Mouse (Mus musculus) testis, adult 2 months (tissue): Measurements from ENCODE around the gene Plekhh3.

Source experiments
- CTCF ChIP-seq: fragments of 200-500 bp; IDR thresholded peaks from 2 replicates; pipeline ENCODE4 v1.5.1; 2012; ENCODE audit warnings: low read depth, mild to moderate bottlenecking, inconsistent platforms, low read length, moderate library complexity; ENCODE audit not compliant: control insufficient read depth, insufficient read depth, insufficient replicate concordance
- POLR2A ChIP-seq: fragments of 200-500 bp; IDR thresholded peaks from 2 replicates; pipeline ENCODE4 v1.6.1; 2012; ENCODE audit warnings: low read depth, mild to moderate bottlenecking, inconsistent platforms, low read length, moderate library complexity; ENCODE audit not compliant: control insufficient read depth

DNA sequence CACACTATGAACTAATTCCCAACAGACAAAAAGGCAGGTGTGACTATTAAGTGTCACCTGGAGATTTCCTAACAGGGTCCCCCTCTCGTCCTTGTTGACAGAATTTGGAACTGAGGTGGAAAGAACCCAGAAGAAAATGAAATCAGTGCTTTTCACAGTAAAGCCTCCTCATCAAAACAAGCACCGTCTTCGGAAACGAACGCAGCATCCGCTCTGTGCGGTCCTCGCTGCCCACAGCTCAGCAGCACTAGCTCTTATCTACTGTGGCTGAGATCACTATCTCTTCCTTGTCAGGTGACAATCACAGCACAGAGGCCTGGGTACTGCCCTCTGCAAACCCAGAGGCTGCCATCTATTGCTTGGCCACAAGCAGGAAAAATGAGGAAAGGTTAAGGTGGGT is 25.0 kb upstream of the Plekhh3 start:
- TF ChIP-seq CTCF (no peak), POLR2A (no peak)
